Mouse (Mus musculus) forebrain, embryonic 11.5 days (tissue): ENCODE data around the gene Snx21. TPM values are rescaled to one million over a fixed set of nuclear protein-coding genes. Genes with fewer than 3 reads are reported as not detected.

ENCODE experiments used
- ATAC-seq: fragments of 200-750 bp; cut with Nextera tagmentation; replicated peaks from 2 replicates; pipeline ENCODE4 v1.8.0; 2017; ENCODE audit warnings: moderate TSS enrichment; ENCODE audit not compliant: low FRiP score
- DNase-seq: peaks from one replicate; pipeline ENCODE4 v3.0.0-alpha.2; 2017; ENCODE audit warnings: low spot score
- H3K27ac ChIP-seq: fragments of 300-500 bp; sonication (generic); 2 replicates; pipeline ENCODE4 v1.5.1; 2014; ENCODE audit warnings: low read depth, low read length
- H3K27me3 ChIP-seq: fragments of 300-500 bp; sonication (generic); 2 replicates; pipeline ENCODE4 v1.6.1; 2014; ENCODE audit warnings: mild to moderate bottlenecking, low read length, mixed read lengths; ENCODE audit not compliant: control insufficient read depth, insufficient read depth
- H3K36me3 ChIP-seq: fragments of 300-500 bp; sonication (generic); 2 replicates; pipeline ENCODE4 v1.6.1; 2014; ENCODE audit warnings: mild to moderate bottlenecking, low read length, moderate library complexity, mixed read lengths; ENCODE audit not compliant: control insufficient read depth, insufficient read depth
- H3K4me1 ChIP-seq: fragments of 300-500 bp; sonication (generic); replicated peaks from 2 replicates; pipeline ENCODE4 v1.6.1; 2014; ENCODE audit warnings: low read length, mixed read lengths; ENCODE audit not compliant: control insufficient read depth, insufficient read depth
- H3K4me2 ChIP-seq: fragments of 300-500 bp; sonication (generic); 2 replicates; pipeline ENCODE4 v1.6.1; 2014; ENCODE audit warnings: low read depth, mild to moderate bottlenecking, low read length, moderate library complexity, mixed read lengths; ENCODE audit not compliant: severe bottlenecking
- H3K4me3 ChIP-seq: fragments of 300-500 bp; sonication (generic); 2 replicates; pipeline ENCODE4 v1.5.1; 2014; ENCODE audit warnings: low read depth, low read length
- H3K9ac ChIP-seq: fragments of 300-500 bp; sonication (generic); 2 replicates; pipeline ENCODE4 v1.6.1; 2014; ENCODE audit warnings: low read length
- H3K9me3 ChIP-seq: fragments of 300-500 bp; sonication (generic); 2 replicates; pipeline ENCODE4 v1.6.1; 2016; ENCODE audit warnings: low read length, mixed read lengths; ENCODE audit not compliant: control insufficient read depth
- WGBS: fragments of 180-500 bp; shearing (Covaris S2); extraction: QIAGEN DNeasy Blood & Tissue Kit; methylation state at CpG from one replicate; pipeline ENCODE4 v1.1.7; 2014; 5-methylcytosine and 5-hydroxymethylcytosine counted together
- polyA plus RNA-seq: library from polyadenylated mRNA; unstranded; fragments of >200 nt; fragmentation: Nextera tagmentation; extraction: Ambion mirVana; gene quantifications from 2 replicates; pipeline ENCODE4 v1.2.1, GENCODE M21; 2014

Snx21 gene
- polyA plus RNA-seq, 1 experiment from 2014 or later: 13.1 TPM

DNA sequence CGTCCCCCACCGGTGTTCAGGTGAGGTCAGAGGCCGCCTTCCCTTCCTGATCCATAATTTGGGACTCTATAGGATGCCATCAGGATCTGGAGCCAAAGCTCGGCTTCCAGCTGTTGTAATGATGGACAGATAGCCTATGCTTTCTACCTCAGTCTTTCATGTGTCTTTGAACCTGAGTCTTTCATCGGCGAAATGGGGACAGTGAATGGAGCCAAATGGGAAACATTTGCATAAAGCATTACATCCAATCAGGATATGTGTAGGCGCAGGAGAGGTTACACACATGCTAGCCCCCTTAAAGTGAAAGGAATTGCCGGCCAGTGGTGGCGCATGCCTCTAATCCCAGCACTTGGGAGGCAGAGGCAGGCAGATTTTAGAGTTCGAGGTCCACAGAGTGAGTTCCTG lies 37.6 kb downstream of the Snx21 start:
- ATAC-seq (peak; percentile 65), DNase-seq (no peak)
- Histone ChIP-seq H3K27me3 (no peaks in the 10 kb centered on the region), H3K36me3 (peaks cover 3% of the 10 kb centered on the region; the same call in 1 of the 2 replicates), H3K4me2 (peak overlapping the region; percentile 54), H3K27ac (peak overlapping the region; percentile 77; the same call in 1 of the 2 replicates), H3K9me3 (no peaks in the 10 kb centered on the region), H3K9ac (peak overlapping the region; percentile 64), H3K4me1 (peaks cover 6% of the 10 kb centered on the region; the same call in 1 of the 2 replicates), H3K4me3 (peak overlapping the region; percentile 57)
- 4% methylated on average over 10 of the region's 10 CpGs for WGBS

DNA sequence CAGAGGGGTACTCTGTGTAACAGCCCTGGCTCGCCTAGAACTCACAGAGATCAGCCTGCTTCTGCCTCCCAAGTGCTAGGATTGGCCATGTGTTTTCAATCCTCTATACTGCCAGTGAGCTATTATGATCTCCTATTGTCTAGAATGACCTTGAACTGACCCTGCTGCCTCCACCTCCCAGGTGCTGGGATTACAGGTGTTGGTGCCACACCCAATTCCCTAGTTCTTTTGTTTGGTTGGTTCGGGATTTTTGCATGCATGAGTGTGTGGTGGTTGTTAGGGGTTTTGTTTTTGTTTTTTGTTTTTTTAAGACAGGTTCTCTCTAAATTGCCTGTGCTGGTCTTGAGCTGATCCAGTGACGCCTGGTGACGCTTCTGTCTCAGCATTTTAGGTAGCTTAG lies 38.3 kb downstream of the Snx21 start:
- H3K27ac ChIP-seq: no peak overlapping the region
- no peak overlapping the region for H3K9ac ChIP-seq
- 92% methylated on average over 4 of the region's 4 CpGs for WGBS
- ATAC-seq (no peak), DNase-seq (no peak)
- H3K4me2 ChIP-seq: no peak overlapping the region
- H3K27me3 ChIP-seq: no peaks in the 10 kb centered on the region
- H3K4me3 ChIP-seq: no peak overlapping the region
- peaks cover 3% of the 10 kb centered on the region; the same call in 1 of the 2 replicates for H3K36me3 ChIP-seq
- H3K4me1 ChIP-seq: peaks cover 6% of the 10 kb centered on the region; the same call in 1 of the 2 replicates
- H3K9me3 ChIP-seq: no peaks in the 10 kb centered on the region

DNA sequence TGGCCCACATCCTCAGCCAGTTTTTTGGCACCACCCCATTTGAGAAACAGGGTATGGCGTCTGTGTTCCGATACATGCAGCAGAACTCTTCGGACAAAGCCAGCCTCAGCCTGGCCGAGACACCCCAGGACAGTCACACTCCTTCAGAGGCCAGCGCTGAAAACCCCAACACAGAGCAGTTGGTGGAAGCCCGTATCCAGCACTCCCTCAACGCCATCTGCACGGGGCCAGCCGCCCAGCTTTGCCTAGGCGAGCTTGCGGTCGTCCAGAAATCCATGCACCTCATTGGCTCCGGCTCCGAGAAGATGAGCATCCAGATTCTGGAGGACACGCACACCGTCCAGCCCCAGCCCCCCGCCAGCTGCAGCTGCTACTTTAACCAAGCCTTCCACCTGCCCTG lies 39.9 kb downstream of the Snx21 start:
- H3K9ac ChIP-seq: no peak overlapping the region
- no peak overlapping the region for H3K4me2 ChIP-seq
- H3K36me3 ChIP-seq: peaks cover 3% of the 10 kb centered on the region; the same call in 1 of the 2 replicates
- DNase-seq (no peak), ATAC-seq (no peak)
- H3K27me3 ChIP-seq: no peaks in the 10 kb centered on the region
- H3K4me1 ChIP-seq: peaks cover 6% of the 10 kb centered on the region; the same call in 1 of the 2 replicates
- no peaks in the 10 kb centered on the region for H3K9me3 ChIP-seq
- H3K27ac ChIP-seq: no peak overlapping the region
- no peak overlapping the region for H3K4me3 ChIP-seq
- 97% methylated on average over 17 of the region's 17 CpGs for WGBS

DNA sequence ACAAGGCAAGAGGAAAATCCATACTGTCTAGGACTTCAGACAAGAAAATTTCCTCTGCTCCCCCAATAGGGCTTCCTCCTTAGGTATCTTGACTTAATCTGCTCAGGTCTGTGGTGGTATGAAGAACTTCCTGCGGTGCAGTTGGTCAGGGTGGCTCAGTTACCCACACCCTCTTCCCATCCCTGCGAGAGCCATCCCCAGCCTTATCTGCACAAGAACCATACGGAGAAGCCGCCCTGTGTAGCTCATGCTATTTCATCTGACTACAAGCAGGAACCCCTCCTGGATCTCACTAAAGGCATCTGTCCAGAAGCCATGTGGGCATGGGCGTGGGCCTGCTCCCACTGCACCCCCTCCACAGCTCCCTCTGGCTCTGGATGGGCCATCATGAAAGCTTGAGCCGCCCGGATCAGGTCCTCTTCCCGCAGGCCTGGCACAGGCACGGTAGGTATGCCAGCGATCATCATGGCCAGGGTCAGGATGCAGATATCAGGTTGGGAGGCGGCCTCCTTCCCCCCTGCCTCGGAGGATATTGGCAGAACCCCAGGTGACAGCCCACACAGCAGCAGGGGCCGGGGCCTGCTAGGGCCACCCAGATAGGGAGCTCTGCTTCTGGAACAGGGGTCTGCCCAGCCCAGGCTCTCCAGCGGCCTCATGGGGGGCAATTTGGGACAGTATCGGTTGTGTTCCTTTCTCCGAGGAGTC lies 41.7 kb downstream of the Snx21 start:
- H3K27me3 ChIP-seq: no peaks in the 10 kb centered on the region
- no peak overlapping the region for H3K4me2 ChIP-seq
- no peak for DNase-seq
- H3K9me3 ChIP-seq: no peaks in the 10 kb centered on the region
- no peak overlapping the region for H3K4me3 ChIP-seq
- no peak overlapping the region for H3K27ac ChIP-seq
- peaks cover 4% of the 10 kb centered on the region; the same call in 1 of the 2 replicates for H3K4me1 ChIP-seq
- WGBS: 89% methylated on average over 16 of the region's 16 CpGs
- no peak for ATAC-seq
- H3K9ac ChIP-seq: no peak overlapping the region
- H3K36me3 ChIP-seq: peaks cover 3% of the 10 kb centered on the region; the same call in 1 of the 2 replicates

DNA sequence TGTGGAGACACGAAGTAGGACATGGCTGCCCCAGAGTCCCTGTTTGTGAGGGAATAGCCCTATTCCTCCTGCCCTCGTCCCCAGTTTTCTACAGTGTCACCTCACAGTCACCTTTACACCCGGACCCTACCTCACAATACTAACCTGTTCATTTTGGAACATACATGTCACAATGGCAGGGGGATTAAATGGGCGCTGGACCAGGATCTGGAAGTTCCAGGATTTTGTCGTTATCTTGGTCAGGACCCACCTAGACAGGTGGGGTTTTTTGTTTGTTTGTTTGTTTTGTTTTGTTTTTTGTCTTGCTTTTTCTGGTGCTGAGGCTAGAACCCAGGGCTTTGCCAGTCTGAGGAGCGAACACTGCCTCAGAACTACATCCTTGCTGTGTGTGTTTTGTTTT lies 42.8 kb downstream of the Snx21 start, which contains the start of gene Spata25:
Spata25 (minus strand) TSS at position 101 of the 400 bp plus-strand sequence.
- WGBS: 92% methylated on average over 6 of the region's 6 CpGs
- DNase-seq (no peak), ATAC-seq (no peak)
- no peak within 1 kb of the TSS for H3K9ac ChIP-seq
- no peak within 1 kb of the TSS for H3K4me2 ChIP-seq
- no peak within 1 kb of the TSS for H3K27ac ChIP-seq
- no peaks in the 10 kb centered on the region for H3K27me3 ChIP-seq
- H3K4me1 ChIP-seq: peaks cover 2% of the 10 kb centered on the region; the same call in 1 of the 2 replicates
- peaks cover 3% of the 10 kb centered on the region; the same call in 1 of the 2 replicates for H3K36me3 ChIP-seq
- no peaks in the 10 kb centered on the region for H3K9me3 ChIP-seq
- H3K4me3 ChIP-seq: no peak within 1 kb of the TSS

DNA sequence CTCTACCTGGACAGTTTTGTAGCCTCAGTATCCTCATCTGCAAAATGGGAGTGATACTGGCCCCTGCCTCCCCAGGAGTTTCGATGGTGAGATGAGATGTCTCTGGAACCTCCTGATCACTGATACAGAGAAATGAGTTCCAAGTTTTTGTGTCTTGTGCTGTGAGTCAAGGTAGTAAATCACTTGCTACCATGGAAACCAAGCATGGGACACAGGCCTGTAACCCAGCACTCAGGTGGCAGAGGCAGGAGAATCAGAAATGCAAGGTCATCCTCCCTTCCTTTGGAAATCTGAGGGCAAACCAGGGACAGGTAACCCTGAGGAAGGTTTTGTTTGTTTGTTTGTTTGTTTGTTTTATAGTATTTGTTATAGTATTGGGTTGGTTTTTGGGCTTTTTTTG lies 43.5 kb downstream of the Snx21 start:
- no peaks in the 10 kb centered on the region for H3K27me3 ChIP-seq
- no peak for ATAC-seq
- peaks cover 3% of the 10 kb centered on the region; the same call in 1 of the 2 replicates for H3K36me3 ChIP-seq
- no peak overlapping the region for H3K4me2 ChIP-seq
- H3K4me3 ChIP-seq: no peak overlapping the region
- DNase-seq: no peak
- H3K9ac ChIP-seq: no peak overlapping the region
- no peaks in the 10 kb centered on the region; the same call in 1 of the 2 replicates for H3K4me1 ChIP-seq
- WGBS: 93% methylated on average over 1 of the region's 1 CpGs
- no peaks in the 10 kb centered on the region for H3K9me3 ChIP-seq
- no peak overlapping the region for H3K27ac ChIP-seq

DNA sequence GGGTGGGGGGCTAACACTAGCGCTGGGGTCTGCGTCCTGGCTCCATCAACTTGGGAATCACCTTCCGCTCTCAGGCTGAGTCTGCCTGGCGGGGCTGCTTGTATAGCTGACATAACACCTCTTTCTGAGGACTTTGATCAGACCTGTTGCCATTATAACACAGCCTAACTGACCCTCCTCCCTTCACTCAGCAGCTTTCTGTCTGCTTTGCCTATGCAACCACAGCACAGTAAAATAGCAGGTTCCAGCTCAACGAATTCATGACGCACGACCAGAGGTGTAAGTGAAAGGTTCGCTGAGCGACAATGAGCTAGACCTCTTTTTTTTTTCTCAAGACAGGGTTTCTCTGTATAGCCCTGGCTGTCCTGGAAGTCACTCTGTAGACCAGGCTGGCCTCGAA lies 45.4 kb downstream of the Snx21 start:
- WGBS: 85% methylated on average over 10 of the region's 10 CpGs
- Histone ChIP-seq H3K4me2 (no peak overlapping the region), H3K4me1 (peaks cover 6% of the 10 kb centered on the region; the same call in 1 of the 2 replicates), H3K4me3 (no peak overlapping the region), H3K9ac (no peak overlapping the region), H3K36me3 (peaks cover under 1% of the 10 kb centered on the region; the same call in 1 of the 2 replicates), H3K9me3 (no peaks in the 10 kb centered on the region), H3K27me3 (no peaks in the 10 kb centered on the region), H3K27ac (no peak overlapping the region)
- ATAC-seq (no peak), DNase-seq (no peak)

DNA sequence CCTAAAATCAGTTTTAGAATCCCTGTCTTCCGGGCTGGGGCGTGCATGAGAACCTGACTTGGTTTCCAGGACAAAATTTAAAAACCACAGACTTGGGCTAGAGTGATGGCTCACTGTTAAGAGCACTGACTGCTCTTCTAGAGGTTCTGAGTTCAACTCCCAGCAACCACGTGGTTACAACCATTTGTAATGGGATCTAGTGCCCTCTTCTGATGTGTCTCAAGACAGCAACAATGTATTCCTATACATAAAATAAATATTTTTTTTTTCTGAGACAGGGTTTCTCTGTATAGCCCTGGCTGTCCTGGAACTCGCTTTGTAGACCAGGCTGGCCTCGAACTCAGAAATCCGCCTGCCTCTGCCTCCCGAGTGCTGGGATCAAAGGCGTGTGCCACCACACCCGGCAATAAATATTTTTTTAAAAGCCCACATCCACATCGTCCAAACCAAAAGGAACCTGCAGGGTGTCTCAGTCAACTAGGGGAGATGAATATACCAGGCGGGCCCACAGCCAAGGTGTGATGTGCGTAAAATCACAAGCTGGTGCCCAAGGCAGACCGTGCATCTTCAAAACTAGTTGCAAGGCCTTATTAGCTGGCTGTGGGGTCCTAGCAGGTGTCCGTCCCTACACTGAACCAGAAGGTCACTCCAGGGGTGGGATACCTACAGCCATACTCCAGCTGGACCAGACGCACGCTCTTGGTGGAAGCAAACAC lies 46.6 kb downstream of the Snx21 start:
- Histone ChIP-seq H3K27me3 (no peaks in the 10 kb centered on the region), H3K36me3 (no peaks in the 10 kb centered on the region; the same call in 1 of the 2 replicates), H3K4me1 (peaks cover 6% of the 10 kb centered on the region; the same call in 1 of the 2 replicates), H3K4me2 (peak overlapping the region; percentile 100), H3K9ac (peak overlapping the region; percentile 74), H3K9me3 (no peaks in the 10 kb centered on the region), H3K27ac (no peak overlapping the region), H3K4me3 (peak overlapping the region; percentile 66)
- DNase-seq: no peak
- ATAC-seq: no peak
- WGBS: 65% methylated on average over 16 of the region's 16 CpGs
